Mouse (Mus musculus) gastrocnemius, postnatal 10 days (tissue): ENCODE data around the gene Acot4. TPM values are rescaled to one million over a fixed set of nuclear protein-coding genes. Genes with fewer than 3 reads are reported as not detected.
"Not testable (repeated sequence)": the region's sequence is repeated elsewhere in the genome, so short reads cannot be mapped to it uniquely, and the experiment has no call there.

Source experiments
- DNase-seq: peaks from one replicate; pipeline ENCODE4 v3.0.0; 2021; ENCODE audit warnings: mixed read lengths
- total RNA-seq, 2 experiments: library from RNA; stranded (reverse); gene quantifications; 2 replicates each; pipeline ENCODE4 v1.2.3; 2021

Acot4 gene
- total RNA-seq, 2 experiments from 2014 or later = 0.19 to 0.36 TPM

DNA sequence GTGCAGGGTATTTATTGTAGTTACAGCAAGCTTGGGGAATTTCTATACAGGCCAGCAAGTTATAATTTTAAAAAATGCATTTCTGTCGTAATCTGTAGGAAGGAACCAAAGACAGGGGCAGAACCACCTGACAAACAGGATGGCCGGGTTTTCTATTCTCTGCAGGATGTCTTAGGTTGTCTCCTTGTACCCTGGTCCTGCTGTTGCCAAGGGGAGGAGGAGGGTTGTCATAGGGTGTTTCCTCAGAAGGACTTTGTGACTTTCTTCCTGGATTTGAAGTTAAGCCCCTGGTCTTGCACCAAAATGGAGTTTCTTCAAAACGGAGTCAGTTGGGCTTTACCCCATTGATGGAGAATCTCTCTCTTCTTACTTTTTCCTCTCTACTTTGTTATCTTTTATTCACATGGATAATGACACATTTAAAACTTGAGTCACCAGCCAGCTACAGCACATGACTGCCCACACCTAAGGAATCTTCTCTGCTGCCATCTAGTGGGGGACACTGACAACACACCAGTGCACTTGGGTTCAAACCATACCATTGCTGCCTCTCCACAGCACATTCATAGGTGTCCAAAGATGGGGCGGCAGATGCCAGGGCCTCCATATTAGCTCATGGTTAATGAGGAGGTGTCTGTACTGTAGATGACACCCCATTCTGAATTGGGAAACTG, 7.4 kb upstream of the Acot4 start:
- DNase-seq = peak; percentile 66

DNA sequence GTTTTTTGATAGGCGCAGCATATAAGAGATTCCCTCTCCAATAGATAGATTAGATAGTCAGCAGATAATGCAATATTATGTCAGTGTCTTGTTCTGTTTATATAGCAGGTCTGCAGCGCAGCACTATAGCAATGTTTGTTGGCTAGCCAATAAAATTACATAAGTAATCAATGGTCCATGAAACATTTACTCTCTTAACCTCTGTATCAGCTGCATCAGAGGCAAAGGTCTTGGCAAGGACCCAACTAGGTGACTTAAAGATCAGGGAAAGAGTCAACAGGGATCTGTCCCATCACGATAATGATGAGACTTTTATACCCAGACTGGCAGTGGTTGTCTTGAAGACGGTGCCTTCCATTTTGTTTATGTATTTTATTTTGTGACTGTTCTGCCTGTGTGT, 5.3 kb upstream of the Acot4 start:
- no peak for DNase-seq

DNA sequence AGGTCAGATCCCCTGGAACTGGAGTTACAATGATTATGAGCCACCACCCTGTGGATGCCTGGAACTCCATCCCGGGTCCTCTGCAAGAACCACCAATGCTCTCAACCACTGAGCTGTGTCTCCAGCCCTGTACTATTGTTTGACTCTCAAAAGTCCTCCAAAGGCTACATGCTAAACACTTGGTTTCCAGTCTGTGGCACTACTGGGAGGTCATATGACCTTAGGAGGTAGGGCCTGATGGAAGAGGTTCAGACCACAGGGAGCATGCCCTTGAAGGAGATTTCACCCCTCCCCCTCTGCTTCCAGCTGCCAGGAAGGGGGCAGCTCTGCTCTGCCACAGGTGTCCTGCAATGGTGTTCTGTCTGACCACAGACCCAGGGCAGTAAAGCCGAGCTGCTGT, 4.9 kb upstream of the Acot4 start:
- not testable (repeated sequence) for DNase-seq

DNA sequence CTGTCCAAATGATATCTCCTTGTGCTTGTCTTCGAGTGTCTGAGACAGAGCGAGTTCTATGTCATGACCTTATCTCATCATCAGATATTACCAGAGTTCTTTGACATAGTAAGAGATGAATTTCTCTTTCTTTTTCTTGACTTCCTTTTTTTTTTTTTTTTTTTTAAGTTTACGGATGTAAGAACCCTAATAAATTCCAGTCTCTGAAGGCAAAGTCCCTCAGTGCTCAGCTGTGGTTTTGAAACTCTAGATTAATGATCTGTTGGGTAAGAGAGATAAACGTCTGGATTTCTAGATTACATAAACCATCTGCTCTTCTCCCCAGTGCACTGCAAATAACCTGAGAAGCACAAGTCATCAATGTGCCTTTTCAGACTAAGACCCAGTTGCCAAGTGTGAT, 4.1 kb upstream of the Acot4 start:
- no peak for DNase-seq

DNA sequence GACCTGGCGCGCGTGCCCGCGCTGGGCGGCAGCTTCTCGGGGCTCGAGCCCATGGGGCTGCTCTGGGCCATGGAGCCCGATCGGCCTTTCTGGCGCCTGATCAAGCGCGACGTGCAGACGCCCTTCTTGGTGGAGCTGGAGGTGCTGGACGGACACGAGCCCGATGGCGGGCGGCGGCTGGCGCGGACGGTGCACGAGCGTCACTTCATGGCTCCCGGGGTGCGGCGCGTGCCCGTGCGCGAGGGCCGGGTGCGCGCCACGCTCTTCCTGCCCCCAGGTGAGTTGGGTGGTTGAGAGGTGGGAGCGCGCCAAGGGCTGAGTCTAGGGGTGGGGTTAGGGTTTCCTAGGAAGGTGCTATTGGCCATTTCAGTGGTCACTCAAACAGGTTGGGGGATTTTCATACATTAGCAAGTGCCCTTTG, 522 bp downstream of the Acot4 start, which contains the start of gene Gm49366:
Gene Gm49366, plus strand, starts transcription at position 245 of the 421 bp plus-strand sequence.
- DNase-seq = peak; percentile 12

DNA sequence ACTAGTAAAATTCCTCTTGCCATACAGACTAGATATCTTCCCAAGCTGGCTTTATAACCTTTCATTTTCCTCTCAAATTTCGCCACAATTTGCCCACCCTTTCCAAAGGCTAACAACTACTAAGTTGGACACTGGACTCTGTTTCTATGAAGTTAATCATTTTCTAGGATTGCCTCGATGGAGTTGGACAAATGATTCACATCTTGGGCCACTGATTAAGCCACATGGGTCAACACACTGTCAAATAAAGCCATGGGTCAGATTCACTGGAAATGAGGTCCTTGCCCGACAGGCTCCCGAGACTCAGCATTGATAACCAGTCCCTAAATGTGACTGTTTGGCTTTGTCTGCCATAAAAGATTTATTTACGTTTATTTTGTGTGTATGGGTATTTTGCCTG, 4.1 kb downstream of the Acot4 start:
- no peak for DNase-seq

DNA sequence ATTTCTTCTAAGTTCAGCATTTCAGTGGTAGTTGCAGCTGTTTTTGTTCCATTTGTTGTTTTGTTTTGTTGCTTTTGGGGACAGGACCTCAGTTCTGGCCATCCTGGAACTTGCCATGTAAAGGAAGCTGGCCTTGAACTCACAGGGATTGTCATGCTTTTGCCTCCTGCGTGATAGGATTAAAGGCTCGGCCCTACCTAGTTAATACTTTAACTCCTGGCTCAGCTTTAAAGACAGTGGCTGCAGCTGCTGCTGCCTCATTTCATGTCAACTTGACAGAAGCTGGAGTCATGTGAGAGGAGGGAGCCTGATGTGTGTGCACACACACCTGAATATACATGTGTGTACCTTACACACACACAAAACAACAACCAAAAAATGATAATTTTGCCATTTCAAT, 5.9 kb downstream of the Acot4 start:
- DNase-seq = no peak

DNA sequence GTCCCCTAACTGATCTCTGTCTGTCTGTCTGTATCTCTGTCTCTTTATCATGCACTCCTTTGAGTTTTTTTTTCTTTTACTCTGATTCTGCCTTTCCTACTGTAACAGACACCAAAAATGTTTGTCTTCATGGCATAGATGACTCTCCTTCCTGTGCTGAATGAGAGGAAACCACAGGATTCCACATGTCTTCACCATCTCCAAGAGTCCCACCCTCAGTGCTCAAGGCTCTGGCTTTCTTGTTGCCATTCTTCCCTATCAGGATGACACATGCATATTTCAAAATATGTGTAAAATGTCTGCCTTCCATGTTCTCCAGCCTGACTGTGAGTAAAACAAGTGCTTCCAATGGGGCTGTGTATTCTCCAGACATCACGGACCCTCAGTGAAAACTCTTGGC, 8.7 kb downstream of the Acot4 start:
- DNase-seq = no peak

DNA sequence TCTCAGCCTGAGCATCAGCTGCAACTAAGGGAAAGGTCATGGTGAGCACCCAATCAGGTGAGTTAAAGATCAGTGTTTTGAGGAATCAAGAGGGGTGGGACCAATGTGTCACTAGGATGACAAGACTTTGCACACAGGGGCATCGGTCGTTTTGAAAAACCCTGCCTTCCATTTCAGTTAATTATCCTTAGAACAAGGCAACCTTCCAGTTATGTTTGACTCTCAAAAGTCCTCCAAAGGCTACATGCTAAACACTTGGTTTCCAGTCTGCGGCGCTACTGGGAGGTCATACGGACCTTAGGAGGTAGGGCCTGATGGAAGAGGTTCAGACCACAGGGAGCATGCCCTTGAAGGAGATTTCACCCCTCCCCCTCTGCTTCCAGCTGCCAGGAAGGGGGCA, 12.6 kb downstream of the Acot4 start:
- not testable (repeated sequence) for DNase-seq

DNA sequence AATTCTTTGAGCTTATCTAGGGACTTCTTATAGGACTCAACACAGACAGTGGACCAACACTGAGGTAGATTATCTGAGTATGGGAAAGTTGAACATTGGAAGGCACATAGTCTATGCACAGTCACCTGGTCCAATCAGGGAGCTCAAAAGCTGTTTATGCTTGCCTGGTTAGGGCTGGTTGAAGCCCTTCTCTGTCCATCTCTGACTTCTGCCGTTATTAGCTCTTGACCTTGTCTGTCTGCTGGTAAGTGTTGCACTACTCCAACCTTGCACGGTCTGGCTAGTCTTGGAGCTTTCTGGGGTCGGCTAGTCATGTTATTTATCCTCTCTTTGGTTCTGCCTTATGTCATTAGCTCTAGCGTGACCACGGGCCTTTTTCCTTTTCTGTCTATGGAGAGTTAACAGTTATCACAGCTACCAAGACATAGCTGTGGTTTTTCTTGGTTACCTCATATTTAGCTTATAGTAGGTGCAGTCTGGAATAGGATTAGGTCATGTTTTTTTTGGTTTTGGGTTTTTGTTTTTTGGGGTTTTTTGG, 13.8 kb downstream of the Acot4 start, which contains the start of gene Acot3:
Gene Acot3, plus strand, starts transcription at position 208 of the 538 bp plus-strand sequence.
- DNase-seq = no peak

DNA sequence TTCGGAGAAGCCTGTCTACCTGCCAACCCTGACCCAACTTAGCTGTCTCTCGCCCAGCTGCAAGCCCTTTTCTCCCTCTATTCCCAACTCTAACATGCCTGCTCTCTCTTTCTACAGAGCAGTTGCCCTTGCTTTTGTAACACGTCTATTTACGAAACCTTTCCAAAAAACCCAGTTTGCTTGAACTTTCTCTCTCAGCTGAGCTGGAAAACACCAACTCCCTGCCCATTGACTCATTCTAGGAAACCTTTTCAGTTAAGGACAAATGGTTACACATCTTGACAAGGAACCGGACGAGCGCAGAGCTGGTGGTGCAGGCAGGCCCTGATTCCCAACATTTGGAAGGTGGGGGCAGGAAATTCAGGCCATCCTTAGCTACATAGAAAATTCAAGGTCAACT, 14.4 kb downstream of the Acot4 start:
- no peak for DNase-seq

DNA sequence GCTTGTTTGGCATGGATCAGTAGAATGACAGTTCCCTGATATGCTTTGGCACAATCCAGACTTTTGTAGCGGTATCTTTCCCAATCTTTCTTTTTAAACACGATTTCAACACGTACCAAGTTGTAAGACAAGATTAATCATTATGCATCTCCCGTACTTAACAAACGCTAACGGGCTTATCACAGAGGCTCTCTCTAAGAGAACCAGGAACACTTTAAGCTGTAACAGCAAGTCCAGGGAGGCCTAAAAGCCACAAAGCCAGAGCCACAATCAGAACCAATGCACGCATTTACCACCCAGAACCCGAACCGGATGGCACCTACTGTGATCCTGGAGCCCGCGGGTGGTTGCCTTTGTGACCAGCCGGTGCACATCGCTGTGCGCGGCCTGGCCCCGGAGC, 15.0 kb downstream of the Acot4 start:
- DNase-seq = no peak

DNA sequence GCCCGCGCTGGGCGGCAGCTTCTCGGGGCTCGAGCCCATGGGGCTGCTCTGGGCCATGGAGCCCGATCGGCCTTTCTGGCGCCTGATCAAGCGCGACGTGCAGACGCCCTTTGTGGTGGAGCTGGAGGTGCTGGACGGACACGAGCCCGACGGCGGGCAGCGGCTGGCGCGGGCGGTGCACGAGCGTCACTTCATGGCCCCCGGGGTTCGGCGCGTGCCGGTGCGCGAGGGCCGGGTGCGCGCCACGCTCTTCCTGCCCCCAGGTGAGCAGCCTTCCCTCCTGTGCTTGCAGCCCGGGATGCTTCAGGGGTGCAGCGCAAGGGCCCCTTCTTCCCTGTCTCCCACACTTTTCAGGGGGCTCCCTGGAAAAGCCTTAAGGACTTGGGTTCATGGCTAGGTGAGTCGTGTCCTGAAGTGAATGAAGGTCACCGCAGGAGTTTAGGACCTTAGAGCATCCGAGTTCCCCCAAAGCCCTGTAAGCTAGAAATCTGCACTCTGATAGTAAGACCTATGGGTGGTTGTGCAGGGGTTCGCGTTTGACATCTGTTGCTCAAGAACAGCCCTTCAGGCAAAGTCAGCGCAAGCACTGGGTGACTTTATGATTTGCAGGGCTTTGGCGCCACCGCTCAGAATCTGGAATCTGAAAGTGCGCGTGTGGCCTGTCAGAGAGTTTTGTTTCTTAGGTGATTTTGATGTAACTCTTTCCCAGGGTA, 15.7 kb downstream of the Acot4 start:
- no peak for DNase-seq

DNA sequence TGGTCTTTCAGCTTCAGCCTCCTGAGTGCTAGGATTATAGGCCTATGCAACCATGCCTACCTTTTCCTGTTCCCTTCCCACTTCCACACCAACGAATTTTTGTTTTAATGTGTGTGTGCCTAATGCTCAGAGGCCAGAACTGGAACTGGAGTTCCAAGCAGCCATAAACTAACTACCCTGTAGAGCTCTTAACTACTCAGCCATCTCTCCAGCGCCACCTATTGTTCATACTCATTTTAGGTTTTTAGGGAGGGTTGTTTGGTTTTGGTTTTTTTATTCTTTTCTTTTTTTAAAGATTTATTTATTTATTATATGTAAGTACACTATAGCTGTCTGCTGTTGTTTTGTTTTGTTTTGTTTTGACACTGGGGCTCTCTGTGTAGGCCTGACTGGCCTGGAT, 22.8 kb downstream of the Acot4 start:
- DNase-seq = no peak

DNA sequence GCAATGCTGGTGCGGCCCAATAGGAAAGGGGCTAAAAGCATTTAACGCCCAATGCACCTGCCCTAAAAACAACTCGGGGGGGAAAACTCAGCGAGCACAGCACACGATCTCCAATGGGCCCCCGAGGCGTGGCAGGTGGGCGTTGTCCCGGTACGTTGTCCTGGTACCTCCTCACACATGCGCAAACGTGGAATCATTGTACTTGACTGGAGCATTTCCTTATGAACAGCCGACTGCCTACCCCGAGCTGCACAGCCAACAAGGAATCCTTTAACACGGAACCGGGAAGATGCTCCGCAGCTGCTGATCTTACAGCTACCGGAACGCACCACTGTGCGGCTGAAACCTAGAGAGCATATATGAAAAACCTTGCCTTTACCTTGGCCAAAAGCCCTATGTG, 24.2 kb downstream of the Acot4 start:
- DNase-seq = no peak

DNA sequence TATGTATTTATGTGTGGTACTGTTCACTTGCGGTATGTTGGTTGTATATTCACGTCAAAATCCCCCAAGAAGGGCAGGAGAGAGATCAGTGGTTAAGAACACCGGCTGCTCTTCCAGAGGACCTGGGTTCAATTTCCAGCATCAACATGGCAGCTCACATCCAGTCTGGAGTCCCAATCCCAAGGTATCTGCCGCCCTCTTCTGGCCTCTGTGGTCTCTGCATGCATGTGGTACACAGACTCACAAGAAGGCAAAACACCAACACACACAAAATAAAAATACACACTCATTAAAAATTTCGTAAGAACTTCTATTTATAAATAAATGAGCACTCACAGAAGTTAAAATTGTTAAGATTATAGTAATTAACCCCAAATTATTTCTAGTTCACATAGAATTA, 25.0 kb downstream of the Acot4 start:
- peak; percentile 16 for DNase-seq

DNA sequence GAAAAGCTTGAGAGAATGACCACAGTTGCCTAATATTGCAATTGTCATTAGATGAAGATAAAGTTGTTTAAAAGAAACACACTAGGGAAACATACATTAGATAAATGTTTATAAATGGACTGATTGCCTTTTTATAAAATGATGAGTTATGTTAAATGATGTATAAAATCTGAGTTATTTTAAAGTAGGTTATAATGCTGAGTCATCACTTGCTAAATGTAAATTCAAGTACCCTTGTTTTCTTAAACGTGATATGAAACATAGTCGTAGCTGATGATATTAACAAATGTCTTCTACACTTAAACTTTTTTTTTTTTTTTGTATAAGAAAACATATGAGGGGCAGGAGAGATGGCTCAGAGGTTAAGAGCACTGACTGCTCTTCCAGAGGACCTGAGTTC, 25.7 kb downstream of the Acot4 start:
- DNase-seq = no peak

DNA sequence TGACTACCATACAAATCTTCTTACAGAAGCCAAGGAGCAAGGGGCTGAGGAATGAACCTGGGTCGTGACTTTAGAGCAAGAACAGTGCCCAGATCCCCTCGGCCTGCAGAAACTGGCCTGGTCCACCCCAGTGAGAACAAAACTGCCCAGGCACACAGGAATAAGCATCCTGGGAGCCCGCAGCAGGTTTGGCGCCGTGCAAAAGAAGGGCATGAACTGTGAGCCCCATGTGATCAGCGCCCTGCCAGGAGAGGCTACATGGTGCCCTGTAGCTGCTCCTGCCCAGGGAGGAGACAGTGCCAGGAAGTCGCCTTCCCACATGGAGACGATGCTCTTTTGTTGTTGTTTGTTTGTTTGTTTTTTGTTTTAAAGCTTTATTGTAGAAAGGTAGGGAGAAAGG, 26.4 kb downstream of the Acot4 start:
- DNase-seq = no peak

DNA sequence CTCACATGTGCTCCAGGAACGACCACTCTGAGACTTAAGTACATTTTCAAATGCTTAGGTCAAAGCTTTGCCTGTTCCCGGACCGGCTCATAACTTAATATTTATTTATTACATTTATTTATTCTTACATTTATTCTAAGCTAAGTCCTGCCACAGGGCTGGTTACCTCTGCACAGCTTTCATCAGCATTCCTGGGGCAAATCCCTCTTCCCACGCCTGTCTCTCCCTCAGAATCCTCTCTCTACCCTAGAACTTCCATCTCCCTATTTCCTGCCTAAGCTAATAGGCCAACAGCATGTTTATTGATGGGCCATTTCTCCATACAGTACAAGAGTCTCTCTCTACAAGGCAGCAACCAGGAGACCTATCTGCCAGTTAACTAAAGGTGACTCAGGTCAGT, 29.6 kb downstream of the Acot4 start:
- no peak for DNase-seq

DNA sequence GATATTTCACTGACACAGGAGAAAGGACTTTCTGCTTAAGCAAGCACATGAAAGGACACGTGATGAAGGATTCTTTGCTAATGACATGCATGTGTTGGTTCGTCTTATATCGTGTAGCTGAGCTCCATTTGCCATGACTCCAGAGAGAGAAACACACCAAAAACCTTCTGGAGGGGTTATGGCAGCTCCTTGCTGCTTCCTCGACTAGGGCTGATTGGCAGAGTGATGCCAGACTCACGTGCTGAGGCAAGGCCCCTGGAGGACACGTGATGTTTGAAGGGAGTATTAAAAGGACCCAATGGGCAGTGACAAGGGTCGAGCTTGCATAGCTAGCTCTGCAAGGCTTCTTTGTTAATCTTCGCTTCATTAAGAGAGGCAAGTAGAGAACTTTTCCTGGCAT, 30.1 kb downstream of the Acot4 start:
- DNase-seq = no peak

DNA sequence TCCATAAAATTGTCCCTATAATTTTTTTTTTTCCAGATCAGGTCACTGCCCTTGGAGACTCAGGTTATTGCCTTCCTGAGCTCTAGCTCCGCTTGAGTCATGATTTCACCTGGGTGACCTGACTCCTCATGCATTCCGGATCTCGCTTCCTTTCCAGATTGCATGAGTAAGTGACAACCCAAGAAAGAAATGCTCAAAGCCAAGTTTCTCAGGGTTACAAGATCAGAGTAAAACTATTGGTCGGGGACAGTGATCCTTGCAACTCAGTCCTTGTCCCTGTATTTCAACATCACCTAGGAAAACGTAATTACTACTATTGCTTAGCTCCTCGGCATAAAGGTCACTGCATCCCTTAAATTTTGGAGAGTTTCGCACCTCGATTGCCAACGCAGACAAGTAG, 30.8 kb downstream of the Acot4 start, which contains the start of gene Acot5:
Gene Acot5, plus strand, starts transcription at position 340 of the 400 bp plus-strand sequence.
- DNase-seq = no peak

DNA sequence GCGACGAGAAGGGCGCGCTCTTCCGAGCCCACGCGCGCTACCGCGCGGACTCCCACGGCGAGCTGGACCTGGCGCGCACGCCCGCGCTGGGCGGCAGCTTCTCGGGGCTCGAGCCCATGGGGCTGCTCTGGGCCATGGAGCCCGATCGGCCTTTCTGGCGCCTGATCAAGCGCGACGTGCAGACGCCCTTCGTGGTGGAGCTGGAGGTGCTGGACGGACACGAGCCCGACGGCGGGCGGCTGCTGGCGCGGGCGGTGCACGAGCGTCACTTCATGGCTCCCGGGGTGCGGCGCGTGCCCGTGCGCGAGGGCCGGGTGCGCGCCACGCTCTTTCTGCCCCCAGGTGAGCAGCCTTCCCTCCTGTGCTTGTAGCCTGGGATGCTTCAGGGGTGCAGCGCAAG, 31.4 kb downstream of the Acot4 start:
- DNase-seq = peak; percentile 34

DNA sequence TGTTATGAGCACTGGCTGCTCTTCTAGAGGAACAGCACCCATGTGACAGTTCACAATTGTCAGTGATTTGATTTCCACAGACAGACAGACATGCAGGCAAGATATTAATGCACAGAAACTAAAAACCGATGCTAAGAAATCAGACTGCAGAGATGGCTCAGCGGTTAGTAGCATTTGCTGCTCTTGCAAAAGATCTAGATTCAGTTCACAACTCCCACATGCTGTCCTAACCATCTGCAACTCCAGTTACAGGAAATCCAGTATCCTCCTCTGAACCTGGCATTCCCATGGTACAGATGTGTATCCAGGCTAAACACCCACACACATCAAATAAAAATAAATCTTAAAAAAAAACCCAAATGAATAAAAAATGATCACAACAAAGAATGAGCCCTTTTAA, 33.5 kb downstream of the Acot4 start:
- no peak for DNase-seq
